Comparison of ENCODE assay signal across 8 mouse cellular contexts in the genomic region with DNA sequence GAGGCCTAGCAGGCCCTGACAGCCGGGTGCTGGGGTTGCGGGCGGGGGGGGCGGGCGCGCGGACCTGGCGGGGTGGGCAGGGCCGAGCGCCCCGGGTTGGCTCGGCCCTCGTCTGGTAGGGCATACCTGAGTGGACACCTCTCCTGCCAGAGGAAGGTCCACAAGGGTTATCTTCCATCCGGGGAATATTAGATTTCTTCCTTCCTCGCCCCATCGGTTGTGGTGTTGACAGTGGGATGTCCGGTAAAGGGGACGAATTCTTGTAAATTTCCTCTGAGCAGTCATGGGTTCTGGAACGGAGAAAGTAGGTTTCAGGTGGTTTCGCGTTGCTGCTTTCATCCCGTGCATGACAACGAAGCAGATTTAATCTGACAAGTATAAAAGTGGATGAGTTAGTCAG. TPM values are rescaled to one million over a fixed set of nuclear protein-coding genes. Genes with fewer than 3 reads are reported as not detected.
A peak's percentile ranks its signal among the peaks of the same experiment; 100 is the strongest.
DNase-seq lines count a peak whose midpoint lies in the region; ATAC-seq and TF ChIP-seq lines count a peak whose summit lies in the region.

No protein-coding gene starts in this region.

- H3K79me2 ChIP-seq in heart, adult 2 months (replicated peaks; ENCODE audit: control insufficient read depth, insufficient read depth, low read length): 0 out of 2 replicates have a peak, but pooled peaks cover 1% of the 10 kb centered on the region

- no peak for TF ChIP-seq EP300 in heart, adult 2 months (IDR thresholded peaks at IDR 0.05; ENCODE audit: insufficient read depth, low read depth, low read length)

- no peak for TF ChIP-seq POLR2A in heart, adult 2 months (IDR thresholded peaks at IDR 0.05; ENCODE audit: insufficient read depth, low read depth, low read length)

- peak overlapping the region; percentile 84 for H3K4me3 ChIP-seq in heart, adult 2 months
- H3K4me3 ChIP-seq in embryonic facial prominence, embryonic 13.5 days: peak overlapping the region; percentile 82
- H3K4me3 ChIP-seq in intestine, embryonic 14.5 days (ENCODE audit: low read depth, low read length): peak overlapping the region; percentile 74
- H3K4me3 ChIP-seq in neural tube, embryonic 12.5 days: peak overlapping the region; percentile 84

- peaks cover 2% of the 10 kb centered on the region; the same call in 1 of the 2 replicates for H3K4me1 ChIP-seq in heart, adult 2 months (ENCODE audit: control insufficient read depth, insufficient read depth, low read length)
- H3K4me1 ChIP-seq in embryonic facial prominence, embryonic 13.5 days: peaks cover 5% of the 10 kb centered on the region; the same call in 1 of the 2 replicates
- H3K4me1 ChIP-seq in intestine, embryonic 14.5 days (replicated peaks; ENCODE audit: control insufficient read depth, insufficient read depth, low read length): peaks cover 4% of the 10 kb centered on the region; the same call in 1 of the 2 replicates
- H3K4me1 ChIP-seq in neural tube, embryonic 12.5 days: peaks cover 7% of the 10 kb centered on the region

- H3K36me3 ChIP-seq in heart, adult 2 months (ENCODE audit: control insufficient read depth, insufficient read depth, low read length): peaks cover 8% of the 10 kb centered on the region
- H3K36me3 ChIP-seq in embryonic facial prominence, embryonic 13.5 days: peaks cover 29% of the 10 kb centered on the region
- peaks cover 27% of the 10 kb centered on the region for H3K36me3 ChIP-seq in intestine, embryonic 14.5 days (ENCODE audit: control insufficient read depth, insufficient read depth, low read length)
- 0 out of 2 replicates have a peak, but pooled peaks cover 5% of the 10 kb centered on the region for H3K36me3 ChIP-seq in neural tube, embryonic 12.5 days

- no peak for TF ChIP-seq CTCF in heart, adult 2 months (IDR thresholded peaks at IDR 0.05)

- intact Hi-C loops in heart, adult 2 months (cut with DNase I): no loop called here

- no peaks in the 10 kb centered on the region for H3K27me3 ChIP-seq in heart, adult 2 months (ENCODE audit: control insufficient read depth, insufficient read depth, low read length)
- H3K27me3 ChIP-seq in embryonic facial prominence, embryonic 13.5 days: no peaks in the 10 kb centered on the region
- no peaks in the 10 kb centered on the region for H3K27me3 ChIP-seq in intestine, embryonic 14.5 days (replicated peaks; ENCODE audit: control insufficient read depth, insufficient read depth, low read length)
- no peaks in the 10 kb centered on the region for H3K27me3 ChIP-seq in neural tube, embryonic 12.5 days (replicated peaks)

- no peaks in the 10 kb centered on the region for H3K9me3 ChIP-seq in embryonic facial prominence, embryonic 13.5 days
- no peaks in the 10 kb centered on the region for H3K9me3 ChIP-seq in intestine, embryonic 14.5 days (ENCODE audit: control insufficient read depth, low read length)
- no peaks in the 10 kb centered on the region for H3K9me3 ChIP-seq in neural tube, embryonic 12.5 days

- peak overlapping the region; percentile 70 for H3K4me2 ChIP-seq in embryonic facial prominence, embryonic 13.5 days
- H3K4me2 ChIP-seq in intestine, embryonic 14.5 days (ENCODE audit: low read length): peak overlapping the region; percentile 52
- H3K4me2 ChIP-seq in neural tube, embryonic 12.5 days (replicated peaks): peak overlapping the region; percentile 71

- peak overlapping the region; percentile 86 for H3K9ac ChIP-seq in heart, adult 2 months (ENCODE audit: low read depth, low read length)
- peak overlapping the region; percentile 90 for H3K9ac ChIP-seq in embryonic facial prominence, embryonic 13.5 days
- peak overlapping the region; percentile 71 for H3K9ac ChIP-seq in intestine, embryonic 14.5 days (ENCODE audit: low read length)
- peak overlapping the region; percentile 85 for H3K9ac ChIP-seq in neural tube, embryonic 12.5 days

- peak overlapping the region; percentile 73 for H3K27ac ChIP-seq in heart, adult 2 months
- H3K27ac ChIP-seq in embryonic facial prominence, embryonic 13.5 days: no peak overlapping the region
- H3K27ac ChIP-seq in intestine, embryonic 14.5 days (ENCODE audit: low read depth): peak overlapping the region; percentile 54; the same call in 1 of the 2 replicates
- H3K27ac ChIP-seq in neural tube, embryonic 12.5 days: no peak overlapping the region

- WGBS in heart, adult 2 months: under 1% methylated on average over 21 of the region's 23 CpGs
- WGBS in embryonic facial prominence, embryonic 13.5 days: under 1% methylated on average over 22 of the region's 23 CpGs
- WGBS in intestine, embryonic 14.5 days: 1% methylated on average over 23 of the region's 23 CpGs
- WGBS in neural tube, embryonic 12.5 days: 3% methylated on average over 19 of the region's 23 CpGs

- DNase-seq in heart, adult 2 months: no peak
- no peak for DNase-seq in heart, adult 11 months
- DNase-seq in B cell, adult 2 months: peak; percentile 13 to 28
- peak; percentile 69 for DNase-seq in intestine, embryonic 14.5 days (ENCODE audit: low spot score)
- DNase-seq in ovary, postnatal 14 days (ENCODE audit: low spot score): no peak
- no peak for DNase-seq in ovary, postnatal 36 days (ENCODE audit: low spot score)

- peak; percentile 11; the same call in 1 of the 2 replicates for ATAC-seq in embryonic facial prominence, embryonic 13.5 days (ENCODE audit: insufficient number of reproducible peaks, insufficient read depth, low FRiP score, low TSS enrichment, low read depth)
- ATAC-seq in intestine, embryonic 14.5 days (replicated peaks; ENCODE audit: low FRiP score, low TSS enrichment, low read depth): peak; percentile 65
- peak; percentile 55 for ATAC-seq in neural tube, embryonic 12.5 days (ENCODE audit: low FRiP score, low read depth)

RNA-seq across cellular contexts. Expression of a gene that starts 0.5 kb away (rescaled TPM):
- 10 to 100 TPM; 41.9 to 48.8 TPM for total RNA-seq in heart, adult 2 months (2021)
- polyA plus RNA-seq in heart, adult 2 months (2012; rRNA removed): 8.5 and 15.4 TPM in 2 replicates
- polyA plus RNA-seq in embryonic facial prominence, embryonic 13.5 days (2015; fragmentation: Nextera tagmentation; extraction: Ambion mirVana): 58.0 and 61.0 TPM in 2 replicates
- polyA plus RNA-seq in intestine, embryonic 14.5 days (2014; fragmentation: Nextera tagmentation; extraction: Ambion mirVana): 54.3 and 56.8 TPM in 2 replicates
- polyA plus RNA-seq in neural tube, embryonic 12.5 days (2016; fragmentation: Nextera tagmentation; extraction: Ambion mirVana): 48.9 and 49.6 TPM in 2 replicates

Comparison
In these comparisons a context has a peak if more than half of its experiments do, and no peak if none do; other contexts are left out.
1. DNase-seq: peak in B cell, adult 2 months (2 of 2) and intestine, embryonic 14.5 days (single experiment); none in heart, adult 2 months (0 of 2), heart, adult 11 months (single experiment), ovary, postnatal 14 days (single experiment) and ovary, postnatal 36 days (single experiment).
2. H3K27ac ChIP-seq: peak in heart, adult 2 months (single experiment) and intestine, embryonic 14.5 days (single experiment); none in embryonic facial prominence, embryonic 13.5 days (single experiment) and neural tube, embryonic 12.5 days (single experiment).
3. ATAC-seq: peak in every context shown above with its lines; median percentile 65 in intestine, embryonic 14.5 days; 55 in neural tube, embryonic 12.5 days; 11 in embryonic facial prominence, embryonic 13.5 days.
4. Peak in every context shown above with its lines, with median percentiles within 50 percentile points of each other: H3K4me3 ChIP-seq, H3K9ac ChIP-seq and H3K4me2 ChIP-seq.